Mouse (Mus musculus): ENCODE results near the gene Sag. TPM values are rescaled to one million over a fixed set of nuclear protein-coding genes. Genes with fewer than 3 reads are reported as not detected.

The Sag gene
- polyA plus RNA-seq, 1 experiment from 2014 or later = 2.7 TPM

DNA sequence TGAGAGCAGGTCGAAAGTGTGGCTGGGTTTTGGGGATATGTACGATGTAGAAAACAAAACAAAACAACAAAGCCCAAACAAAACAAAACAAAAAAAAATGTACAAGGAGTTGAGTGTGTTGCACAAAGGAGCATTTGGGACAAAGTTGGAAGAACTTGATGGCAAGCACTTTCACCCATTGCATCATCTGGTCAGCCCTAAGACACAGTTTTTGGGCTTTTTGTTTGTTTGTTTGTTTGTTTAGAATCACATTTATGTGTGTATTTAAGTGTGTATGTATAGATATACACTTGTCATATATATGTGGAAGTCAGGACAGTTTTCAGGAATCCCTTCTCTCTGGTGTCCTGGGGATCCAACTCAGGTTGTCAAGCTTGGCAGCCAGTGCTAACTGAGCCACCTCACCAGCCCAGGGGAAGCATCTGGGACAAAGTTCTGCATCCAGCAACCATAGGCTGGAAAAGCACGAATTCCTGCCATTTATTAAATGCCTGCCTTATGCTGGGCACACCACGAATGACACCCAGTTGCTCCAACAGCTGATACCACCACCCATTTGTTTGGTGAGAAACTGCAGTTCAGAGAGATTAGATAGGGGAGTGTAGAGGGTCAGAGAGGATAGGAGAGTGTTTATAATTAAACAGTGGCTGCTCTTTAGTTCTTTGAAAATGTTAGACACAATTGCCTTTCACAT, 44.1 kb downstream of the Sag start:
- Histone ChIP-seq H3K27ac (ENCODE audit: low read depth, low read length) (no peak overlapping the region), H3K9ac (ENCODE audit: low read length) (no peak overlapping the region), H3K36me3 (ENCODE audit: control insufficient read depth, insufficient read depth, low read length) (no peaks in the 10 kb centered on the region), H3K4me2 (ENCODE audit: low read depth, low read length, severe bottlenecking) (no peak overlapping the region), H3K4me3 (ENCODE audit: low read depth, low read length) (no peak overlapping the region), H3K27me3 (ENCODE audit: control insufficient read depth, insufficient read depth, low read length) (no peaks in the 10 kb centered on the region), H3K9me3 (ENCODE audit: control insufficient read depth, low read length) (no peaks in the 10 kb centered on the region), H3K4me1 (replicated peaks; ENCODE audit: control insufficient read depth, insufficient read depth, low read length) (no peaks in the 10 kb centered on the region)
- no peak for DNase-seq (ENCODE audit: low spot score)
- WGBS = 65% methylated on average over 4 of the region's 4 CpGs
- ATAC-seq (replicated peaks; ENCODE audit: low FRiP score) = no peak

DNA sequence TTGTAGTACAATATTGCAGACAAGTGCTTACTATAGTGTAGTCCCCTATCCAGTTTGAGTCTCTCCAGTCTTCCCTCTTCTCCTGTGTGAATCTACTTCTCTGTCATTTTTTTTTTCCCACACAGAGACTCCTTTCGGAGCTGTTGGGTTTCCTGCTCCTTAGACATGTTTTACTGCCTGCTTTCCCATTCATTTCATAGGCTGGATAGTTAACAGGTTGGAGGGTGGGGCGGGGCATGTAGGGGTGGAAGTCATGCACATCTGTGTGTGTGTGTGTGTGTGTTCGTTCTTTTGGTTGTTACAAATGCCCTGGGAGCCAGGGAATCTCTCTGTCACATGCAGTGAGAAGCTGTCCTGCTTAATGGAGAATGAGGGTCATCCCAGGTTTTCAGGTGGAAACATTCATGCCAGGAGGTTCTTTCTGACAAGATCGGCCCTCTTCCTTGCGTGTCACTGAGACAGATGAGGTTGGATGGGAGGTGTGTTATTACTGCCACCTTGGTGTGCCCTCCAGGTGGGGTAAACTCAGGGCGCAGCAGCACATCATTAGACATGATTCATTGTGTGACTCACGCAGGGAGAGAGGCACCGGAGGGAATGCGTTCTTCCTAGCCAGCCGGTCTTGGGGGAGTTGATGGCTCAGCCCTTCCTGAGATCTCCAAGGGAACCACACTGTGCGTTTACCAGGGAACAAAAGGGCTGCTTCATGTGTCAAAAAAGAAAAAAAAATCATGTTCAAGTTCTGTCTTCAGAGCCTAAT, 44.9 kb downstream of the Sag start:
- WGBS = 70% methylated on average over 11 of the region's 11 CpGs
- H3K27me3 ChIP-seq (ENCODE audit: control insufficient read depth, insufficient read depth, low read length) = no peaks in the 10 kb centered on the region
- no peaks in the 10 kb centered on the region for H3K36me3 ChIP-seq (ENCODE audit: control insufficient read depth, insufficient read depth, low read length)
- no peaks in the 10 kb centered on the region for H3K4me1 ChIP-seq (replicated peaks; ENCODE audit: control insufficient read depth, insufficient read depth, low read length)
- DNase-seq (ENCODE audit: low spot score) (no peak), ATAC-seq (replicated peaks; ENCODE audit: low FRiP score) (no peak)
- H3K27ac ChIP-seq (ENCODE audit: low read depth, low read length) = no peak overlapping the region
- H3K4me3 ChIP-seq (ENCODE audit: low read depth, low read length) = no peak overlapping the region
- H3K9me3 ChIP-seq (ENCODE audit: control insufficient read depth, low read length) = no peaks in the 10 kb centered on the region
- no peak overlapping the region for H3K4me2 ChIP-seq (ENCODE audit: low read depth, low read length, severe bottlenecking)
- no peak overlapping the region for H3K9ac ChIP-seq (ENCODE audit: low read length)

DNA sequence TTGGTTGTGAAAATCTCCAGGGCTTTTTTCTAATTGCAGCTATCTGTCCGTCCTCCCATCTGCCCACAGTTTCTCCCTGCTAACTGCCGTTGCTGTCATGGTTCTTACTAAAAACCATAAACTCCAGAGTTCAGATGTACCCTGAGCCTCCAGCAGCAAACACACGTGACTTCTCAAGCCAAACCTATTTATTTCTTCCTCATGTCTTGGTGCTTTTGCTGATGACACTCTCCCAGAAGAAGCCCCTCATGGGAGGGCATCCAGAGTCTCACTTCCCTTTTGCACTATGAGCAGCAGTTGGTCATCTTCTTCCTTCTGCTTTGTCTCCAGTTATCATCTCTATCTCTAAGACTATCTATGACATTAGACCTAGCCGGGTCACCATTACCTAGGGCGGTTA, 45.8 kb downstream of the Sag start:
- Histone ChIP-seq H3K27me3 (ENCODE audit: control insufficient read depth, insufficient read depth, low read length) (no peaks in the 10 kb centered on the region), H3K4me3 (ENCODE audit: low read depth, low read length) (no peak overlapping the region), H3K36me3 (ENCODE audit: control insufficient read depth, insufficient read depth, low read length) (no peaks in the 10 kb centered on the region), H3K4me1 (replicated peaks; ENCODE audit: control insufficient read depth, insufficient read depth, low read length) (peaks cover 4% of the 10 kb centered on the region; the same call in 1 of the 2 replicates), H3K27ac (ENCODE audit: low read depth, low read length) (no peak overlapping the region), H3K9ac (ENCODE audit: low read length) (no peak overlapping the region), H3K4me2 (ENCODE audit: low read depth, low read length, severe bottlenecking) (no peak overlapping the region), H3K9me3 (ENCODE audit: control insufficient read depth, low read length) (no peaks in the 10 kb centered on the region)
- ATAC-seq (replicated peaks; ENCODE audit: low FRiP score) (no peak), DNase-seq (ENCODE audit: low spot score) (no peak)
- WGBS = 79% methylated on average over 5 of the region's 5 CpGs

DNA sequence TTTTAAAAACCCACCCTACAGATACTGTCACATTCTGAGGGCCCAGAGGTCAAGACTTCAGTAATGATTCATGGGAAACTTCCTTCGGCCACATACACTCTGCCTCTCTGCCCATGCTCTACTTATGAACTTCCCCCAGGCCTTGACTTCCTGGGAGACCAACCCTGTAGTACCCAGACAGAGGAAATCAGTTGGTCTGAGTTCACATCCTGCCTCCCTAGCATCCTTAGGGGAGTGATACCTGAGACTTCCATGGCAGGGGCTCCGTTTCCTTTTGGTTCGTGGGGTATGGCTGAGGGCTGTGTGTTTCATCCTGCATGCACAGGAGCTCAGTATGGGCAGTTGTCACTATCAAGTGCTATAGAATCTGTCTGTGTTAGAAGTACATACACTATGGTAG, 47.9 kb downstream of the Sag start:
- Histone ChIP-seq H3K27ac (ENCODE audit: low read depth, low read length) (no peak overlapping the region), H3K27me3 (ENCODE audit: control insufficient read depth, insufficient read depth, low read length) (no peaks in the 10 kb centered on the region), H3K4me1 (replicated peaks; ENCODE audit: control insufficient read depth, insufficient read depth, low read length) (peaks cover 12% of the 10 kb centered on the region; the same call in 1 of the 2 replicates), H3K4me2 (ENCODE audit: low read depth, low read length, severe bottlenecking) (no peak overlapping the region), H3K36me3 (ENCODE audit: control insufficient read depth, insufficient read depth, low read length) (no peaks in the 10 kb centered on the region), H3K4me3 (ENCODE audit: low read depth, low read length) (no peak overlapping the region), H3K9me3 (ENCODE audit: control insufficient read depth, low read length) (no peaks in the 10 kb centered on the region), H3K9ac (ENCODE audit: low read length) (no peak overlapping the region)
- ATAC-seq (replicated peaks; ENCODE audit: low FRiP score) (no peak), DNase-seq (ENCODE audit: low spot score) (no peak)
- 87% methylated on average over 3 of the region's 3 CpGs for WGBS

DNA sequence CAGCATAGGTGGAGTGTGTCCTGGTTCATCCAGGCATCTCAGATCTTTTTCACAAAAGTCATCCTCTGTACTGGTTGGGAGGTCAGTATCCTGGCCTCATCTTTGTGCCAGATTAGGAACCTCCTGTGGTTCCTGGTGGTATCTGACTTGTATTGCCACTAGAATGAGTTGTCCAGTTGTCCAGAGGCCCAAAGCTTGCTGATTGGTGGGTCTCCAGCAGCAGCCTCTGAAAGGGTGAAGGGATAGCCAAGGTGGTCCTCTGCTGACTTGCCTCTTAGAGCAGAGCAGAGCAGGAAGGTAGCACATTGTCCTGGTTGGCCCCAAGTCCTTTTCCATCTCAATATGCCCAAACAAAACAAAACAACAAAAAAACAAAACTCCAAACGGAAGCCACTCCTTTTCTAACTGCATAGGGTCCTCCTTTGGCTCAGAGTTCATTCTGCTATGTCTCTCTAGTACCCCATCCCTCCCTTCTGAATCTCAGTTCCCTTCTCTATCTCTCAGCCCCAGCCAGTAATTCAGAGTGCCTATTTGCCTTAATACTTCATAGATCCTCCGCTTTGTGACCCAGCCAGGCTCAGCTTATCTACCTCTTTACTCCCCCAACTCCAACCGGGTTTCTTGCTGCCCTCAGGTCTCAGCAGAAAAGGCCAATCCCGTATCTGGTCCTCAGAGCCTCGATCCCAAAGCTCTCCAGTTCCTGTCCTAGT, 48.8 kb downstream of the Sag start:
- Histone ChIP-seq H3K27me3 (ENCODE audit: control insufficient read depth, insufficient read depth, low read length) (no peaks in the 10 kb centered on the region), H3K4me1 (replicated peaks; ENCODE audit: control insufficient read depth, insufficient read depth, low read length) (peaks cover 12% of the 10 kb centered on the region; the same call in 1 of the 2 replicates), H3K9me3 (ENCODE audit: control insufficient read depth, low read length) (no peaks in the 10 kb centered on the region), H3K4me2 (ENCODE audit: low read depth, low read length, severe bottlenecking) (peak overlapping the region; percentile 47; the same call in 1 of the 2 replicates), H3K27ac (ENCODE audit: low read depth, low read length) (no peak overlapping the region), H3K4me3 (ENCODE audit: low read depth, low read length) (peak overlapping the region; percentile 96; the same call in 1 of the 2 replicates), H3K9ac (ENCODE audit: low read length) (peak overlapping the region; percentile 92; the same call in 1 of the 2 replicates), H3K36me3 (ENCODE audit: control insufficient read depth, insufficient read depth, low read length) (no peaks in the 10 kb centered on the region)
- 52% methylated on average over 5 of the region's 5 CpGs for WGBS
- ATAC-seq (replicated peaks; ENCODE audit: low FRiP score) (no peak), DNase-seq (ENCODE audit: low spot score) (no peak)

DNA sequence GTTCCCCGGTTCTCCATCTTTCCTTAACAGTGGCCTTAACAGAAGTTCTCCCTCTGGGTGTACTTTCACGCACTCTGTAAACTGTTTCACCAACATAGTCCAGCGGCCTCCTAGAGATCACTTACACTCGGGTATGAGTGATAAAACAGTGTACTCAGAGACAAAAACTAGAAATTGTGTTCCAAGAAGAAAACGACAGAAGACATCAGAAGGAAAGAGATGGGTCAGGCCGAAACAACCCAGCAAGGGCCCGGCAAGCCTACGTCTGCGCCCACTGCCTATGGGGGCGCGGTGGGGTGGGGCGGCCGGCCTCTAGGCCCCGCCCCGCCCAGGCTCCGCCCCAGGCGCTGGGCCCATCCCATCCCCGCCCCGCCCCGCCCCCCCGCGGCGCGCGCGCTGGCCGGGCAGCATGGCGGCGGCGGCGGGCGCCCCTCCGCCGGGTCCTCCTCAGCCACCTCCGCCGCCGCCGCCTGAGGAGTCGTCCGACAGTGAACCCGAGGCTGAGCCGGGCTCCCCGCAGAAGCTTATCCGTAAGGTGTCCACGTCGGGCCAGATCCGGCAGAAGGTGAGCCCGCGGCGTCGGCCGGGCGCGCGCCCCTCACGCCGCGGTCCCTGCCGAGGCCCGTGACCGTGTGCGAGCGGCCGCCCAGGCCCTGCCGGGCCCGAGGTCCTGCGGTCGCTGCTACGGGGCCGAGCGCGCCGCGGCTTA, 49.6 kb downstream of the Sag start, which contains the start of gene Dgkd:
Gene Dgkd, plus strand, starts transcription at position 396 of the 709 bp plus-strand sequence.
- DNase-seq (ENCODE audit: low spot score) = peak; percentile 92
- 1% methylated on average over 40 of the region's 74 CpGs for WGBS
- ATAC-seq (replicated peaks; ENCODE audit: low FRiP score) = peak; percentile 95
- H3K9me3 ChIP-seq (ENCODE audit: control insufficient read depth, low read length) = no peaks in the 10 kb centered on the region
- H3K4me1 ChIP-seq (replicated peaks; ENCODE audit: control insufficient read depth, insufficient read depth, low read length) = peaks cover 12% of the 10 kb centered on the region; the same call in 1 of the 2 replicates
- H3K36me3 ChIP-seq (ENCODE audit: control insufficient read depth, insufficient read depth, low read length) = no peaks in the 10 kb centered on the region
- no peaks in the 10 kb centered on the region for H3K27me3 ChIP-seq (ENCODE audit: control insufficient read depth, insufficient read depth, low read length)
- peak within 1 kb of the TSS; percentile 92 for H3K9ac ChIP-seq (ENCODE audit: low read length)
- H3K4me2 ChIP-seq (ENCODE audit: low read depth, low read length, severe bottlenecking) = peak within 1 kb of the TSS; percentile 87
- no peak within 1 kb of the TSS for H3K27ac ChIP-seq (ENCODE audit: low read depth, low read length)
- peak within 1 kb of the TSS; percentile 96 for H3K4me3 ChIP-seq (ENCODE audit: low read depth, low read length)

DNA sequence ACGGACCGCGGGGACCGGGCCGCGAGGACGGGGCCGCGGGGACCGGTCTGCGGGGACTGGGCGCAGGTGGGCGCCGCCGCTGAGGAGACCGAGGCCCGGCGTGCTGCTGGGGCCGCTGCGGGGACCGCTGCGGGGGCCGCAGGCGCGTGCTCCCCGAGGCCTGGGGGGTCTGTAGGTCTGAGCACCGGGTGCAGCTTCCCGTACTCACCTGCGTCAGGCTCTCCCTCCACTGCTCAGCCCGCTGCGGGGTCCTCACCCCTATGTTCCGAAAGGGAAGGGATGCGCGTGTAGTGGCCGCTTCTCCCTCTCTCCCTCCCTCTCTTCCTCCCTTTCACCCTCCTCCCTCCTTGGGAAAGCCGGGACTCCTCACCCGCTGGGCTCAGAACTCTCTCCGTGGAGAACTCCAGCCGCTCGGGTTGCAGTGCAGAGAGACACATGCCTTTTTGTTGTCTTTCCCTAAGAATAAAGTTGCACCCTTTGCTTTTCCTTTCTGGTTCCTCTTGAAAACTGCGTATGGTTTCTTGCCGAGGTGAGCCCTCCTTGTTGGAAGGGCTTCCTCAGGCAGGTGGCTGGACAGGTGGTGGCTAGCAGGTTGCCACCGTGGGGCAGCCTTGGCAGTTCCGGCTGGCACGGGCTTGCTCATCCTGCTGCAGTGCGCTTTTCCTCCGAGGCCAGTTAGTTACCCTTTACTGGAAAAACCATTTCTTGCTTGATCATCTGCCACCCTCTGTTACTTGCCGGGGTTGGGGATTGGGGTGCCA, 50.3 kb downstream of the Sag start:
- Histone ChIP-seq H3K4me3 (ENCODE audit: low read depth, low read length) (peak overlapping the region; percentile 96), H3K27me3 (ENCODE audit: control insufficient read depth, insufficient read depth, low read length) (no peaks in the 10 kb centered on the region), H3K9me3 (ENCODE audit: control insufficient read depth, low read length) (no peaks in the 10 kb centered on the region), H3K4me2 (ENCODE audit: low read depth, low read length, severe bottlenecking) (peak overlapping the region; percentile 87), H3K9ac (ENCODE audit: low read length) (peak overlapping the region; percentile 92), H3K36me3 (ENCODE audit: control insufficient read depth, insufficient read depth, low read length) (no peaks in the 10 kb centered on the region), H3K4me1 (replicated peaks; ENCODE audit: control insufficient read depth, insufficient read depth, low read length) (peaks cover 12% of the 10 kb centered on the region; the same call in 1 of the 2 replicates), H3K27ac (ENCODE audit: low read depth, low read length) (no peak overlapping the region)
- DNase-seq (ENCODE audit: low spot score) = peak; percentile 56
- peak; percentile 62 for ATAC-seq (replicated peaks; ENCODE audit: low FRiP score)
- 1% methylated on average over 39 of the region's 48 CpGs for WGBS
